Mouse (Mus musculus): Measurements from ENCODE around the gene Tinagl1.

Gene Tinagl1

GRCm38 (mm10) chr4:130175072-130175711 is at the start of gene Tinagl1:
TSS of gene Tinagl1 (minus strand) at chr4:130175122.
- DNase-seq (ENCODE audit: low spot score) = no peak

GRCm38 (mm10) chr4:130224071-130224470 is 49.1 kb upstream of the Tinagl1 start:
- DNase-seq (ENCODE audit: low spot score) = no peak

DNA sequence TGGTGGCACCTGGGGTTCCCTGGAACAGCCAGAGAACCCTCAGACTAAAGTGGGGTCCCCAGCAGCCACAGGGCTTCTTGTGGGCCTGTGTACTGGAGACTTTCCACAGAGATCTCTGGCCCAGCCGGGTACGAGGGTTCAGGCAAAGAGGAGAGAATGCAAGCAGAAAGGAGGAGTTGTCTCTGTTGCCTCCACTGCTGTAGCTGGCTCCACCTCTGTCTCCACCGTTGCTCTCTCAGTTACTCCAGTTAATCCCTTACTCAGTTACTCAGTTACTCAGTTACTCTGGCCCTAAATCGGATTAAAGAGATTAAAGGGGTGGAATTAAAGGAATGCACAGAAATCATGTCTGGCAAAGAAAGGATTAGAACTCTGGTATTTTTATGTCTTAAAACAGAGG is 47.3 kb upstream of the Tinagl1 start, which contains the start of gene Gm853:
Gene Gm853, minus strand, starts transcription at position 223 of the 400 bp plus-strand sequence.
- no peak for DNase-seq (ENCODE audit: low spot score)

DNA sequence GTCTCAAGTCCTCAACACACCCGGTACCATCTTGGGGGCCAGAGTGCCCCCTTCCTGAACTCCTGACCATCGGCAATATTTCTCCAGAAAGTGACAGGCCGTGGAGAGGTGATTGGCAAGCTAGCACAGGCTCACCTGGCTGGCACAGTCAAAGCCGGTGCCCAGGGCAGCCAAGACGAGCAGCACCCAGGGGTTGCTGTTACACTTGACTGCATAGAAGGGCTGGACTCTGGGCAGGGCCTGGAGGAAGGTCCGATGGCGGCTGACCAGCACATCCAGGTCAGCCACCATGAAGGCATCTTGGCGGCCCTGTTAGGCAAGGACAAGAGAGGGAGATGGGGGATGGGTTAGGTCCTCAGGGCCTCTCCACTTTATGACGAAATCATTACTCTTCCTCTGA is 45.3 kb upstream of the Tinagl1 start:
- no peak for DNase-seq (ENCODE audit: low spot score)

DNA sequence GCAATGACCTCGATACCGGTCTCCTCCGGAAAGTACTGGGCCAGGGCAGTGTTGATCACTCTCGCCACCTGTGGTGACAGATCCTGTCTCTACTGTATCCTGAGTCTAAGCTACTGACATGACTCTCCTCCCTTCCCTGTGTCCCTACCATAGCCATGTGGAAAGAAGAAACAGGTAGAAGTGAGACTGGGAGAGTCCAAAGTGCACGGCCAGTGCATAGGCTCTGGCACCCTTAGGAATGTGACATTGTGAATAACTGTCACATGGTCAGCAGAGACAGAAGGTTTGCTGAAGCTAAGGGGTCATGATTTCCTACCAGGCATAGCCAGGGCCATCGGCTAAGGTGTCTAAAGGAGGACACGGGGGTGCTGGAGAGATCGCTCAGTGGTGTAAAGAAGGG is 40.5 kb upstream of the Tinagl1 start:
- no peak for DNase-seq (ENCODE audit: low spot score)

GRCm38 (mm10) chr4:130213857-130214256 is 38.9 kb upstream of the Tinagl1 start:
- DNase-seq (ENCODE audit: low spot score) = no peak

DNA sequence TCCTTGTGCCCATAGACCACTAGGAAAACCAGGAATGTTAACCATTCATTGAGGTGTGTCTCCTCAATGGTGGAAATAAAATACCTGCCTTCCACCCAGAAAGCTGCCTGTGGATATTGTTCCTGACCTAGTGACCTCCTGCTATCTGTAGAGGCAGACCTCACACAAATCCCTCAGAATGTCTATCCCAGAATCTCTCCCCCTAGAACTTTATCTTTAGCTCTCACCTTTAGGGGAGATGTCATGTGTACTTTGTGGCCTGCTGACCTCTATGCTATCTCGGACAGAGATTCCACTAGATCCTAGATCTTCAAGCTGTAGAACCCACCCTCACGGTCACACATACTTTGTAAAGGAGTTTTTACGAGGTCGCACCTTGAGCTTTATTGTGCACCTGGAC is 38.3 kb upstream of the Tinagl1 start:
- DNase-seq (ENCODE audit: low spot score) = no peak

DNA sequence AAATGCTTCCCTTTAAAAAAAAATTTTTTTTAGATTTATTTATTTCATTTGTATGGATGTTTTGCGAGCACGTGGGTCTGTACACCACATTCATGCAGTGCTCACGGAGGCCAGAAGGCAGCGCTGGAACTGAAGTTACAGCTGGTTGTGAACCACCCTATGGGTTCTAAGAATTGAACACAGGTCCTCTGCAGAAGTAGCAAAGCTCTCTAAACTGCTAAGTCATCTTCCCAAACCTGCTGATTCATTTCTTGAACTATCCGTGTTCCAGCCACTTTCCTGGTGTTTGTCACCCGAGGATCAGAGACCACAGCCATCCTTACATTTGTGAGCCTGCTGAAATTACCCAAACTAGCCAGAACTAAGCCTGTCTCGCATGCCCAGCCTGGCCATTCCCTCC is 37.5 kb upstream of the Tinagl1 start:
- DNase-seq (ENCODE audit: low spot score) = no peak

GRCm38 (mm10) chr4:130211870-130212269 is 36.9 kb upstream of the Tinagl1 start:
- no peak for DNase-seq (ENCODE audit: low spot score)

GRCm38 (mm10) chr4:130198694-130199670 is 24.1 kb upstream of the Tinagl1 start:
- DNase-seq (ENCODE audit: low spot score) = peak; percentile 91

- DNase-seq (ENCODE audit: low spot score) = no peak
Measured at GRCm38 (mm10) chr4:130196542-130196941, 21.6 kb upstream of the Tinagl1 start.

DNA sequence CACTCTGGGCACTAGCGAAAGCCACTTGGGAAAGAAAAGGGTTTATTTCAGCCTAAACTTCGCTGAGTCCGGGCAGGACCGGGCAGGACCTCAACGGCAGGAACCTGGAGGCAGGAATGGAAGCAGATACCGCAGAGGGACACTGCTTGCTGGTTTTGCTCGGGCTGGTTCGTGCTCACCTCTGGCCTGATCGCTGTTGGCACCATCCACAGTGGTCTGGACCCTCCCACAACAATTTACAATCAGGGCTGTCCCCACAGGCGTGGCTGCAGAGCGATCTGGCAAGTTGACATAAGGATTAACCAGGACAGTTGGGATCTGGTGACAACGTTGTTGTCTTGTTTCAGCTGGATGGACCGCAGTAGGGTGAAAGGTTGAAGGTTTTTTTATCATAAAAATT is 21.0 kb upstream of the Tinagl1 start:
- DNase-seq (ENCODE audit: low spot score) = no peak

DNA sequence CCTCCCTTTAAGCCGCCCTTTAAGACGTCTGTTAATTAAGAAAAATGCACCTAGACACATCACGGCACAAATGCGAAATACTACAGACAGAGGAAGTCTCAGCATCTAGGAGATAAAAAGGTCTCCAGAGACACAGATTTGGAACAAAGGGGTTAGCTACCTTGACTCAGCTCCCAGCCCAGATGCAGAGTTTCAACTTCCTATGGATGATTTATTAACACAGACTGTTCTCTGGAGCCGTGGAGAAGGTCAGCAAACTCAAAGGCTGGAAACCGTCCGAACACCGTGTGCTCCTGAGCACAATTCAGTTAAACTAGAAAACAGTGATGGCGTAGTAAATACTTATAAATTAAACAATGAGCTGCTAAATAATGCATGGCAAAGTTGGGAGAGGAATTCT is 17.3 kb upstream of the Tinagl1 start:
- no peak for DNase-seq (ENCODE audit: low spot score)

DNA sequence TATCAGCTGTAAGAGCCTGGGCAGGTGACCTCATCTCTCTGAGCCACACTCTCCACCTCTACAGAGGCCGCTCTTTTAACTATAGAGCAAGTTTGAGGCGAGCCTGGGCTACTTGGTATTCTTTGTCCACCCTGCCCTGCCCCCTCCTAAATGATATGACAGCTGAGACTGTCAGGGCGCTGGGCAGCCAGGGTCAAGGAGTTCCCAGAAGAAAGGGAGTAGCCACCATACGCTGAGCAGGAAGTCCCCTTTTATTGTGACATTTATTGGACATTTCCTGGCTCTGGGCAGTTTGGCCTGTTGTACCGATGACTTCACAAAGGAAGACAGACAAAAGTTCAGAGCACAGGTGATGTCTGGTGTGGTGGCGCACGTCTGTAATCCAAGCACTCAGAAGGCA is 14.7 kb upstream of the Tinagl1 start:
- no peak for DNase-seq (ENCODE audit: low spot score)

GRCm38 (mm10) chr4:130188806-130189297 is 13.9 kb upstream of the Tinagl1 start:
- peak; percentile 86 for DNase-seq (ENCODE audit: low spot score)

DNA sequence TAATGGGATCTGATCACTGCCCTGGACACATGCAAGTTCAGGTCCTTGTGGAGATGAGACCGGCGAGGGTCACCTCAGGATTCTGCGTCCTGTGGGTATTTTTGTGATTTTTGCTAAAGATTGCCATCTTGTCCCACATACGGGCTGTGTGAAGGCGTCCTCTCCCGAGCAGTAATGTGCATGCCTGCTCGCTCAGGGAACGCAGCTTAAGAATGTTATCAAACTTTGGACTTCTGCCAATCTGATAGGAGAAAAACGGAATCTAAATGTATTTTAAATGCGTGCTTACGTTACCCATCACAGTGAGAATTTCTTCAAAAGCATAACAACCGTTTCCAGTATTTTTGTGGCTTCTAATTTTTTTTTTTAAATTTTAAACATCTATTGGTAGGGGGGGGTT is 12.0 kb upstream of the Tinagl1 start:
- DNase-seq (ENCODE audit: low spot score) = no peak

DNA sequence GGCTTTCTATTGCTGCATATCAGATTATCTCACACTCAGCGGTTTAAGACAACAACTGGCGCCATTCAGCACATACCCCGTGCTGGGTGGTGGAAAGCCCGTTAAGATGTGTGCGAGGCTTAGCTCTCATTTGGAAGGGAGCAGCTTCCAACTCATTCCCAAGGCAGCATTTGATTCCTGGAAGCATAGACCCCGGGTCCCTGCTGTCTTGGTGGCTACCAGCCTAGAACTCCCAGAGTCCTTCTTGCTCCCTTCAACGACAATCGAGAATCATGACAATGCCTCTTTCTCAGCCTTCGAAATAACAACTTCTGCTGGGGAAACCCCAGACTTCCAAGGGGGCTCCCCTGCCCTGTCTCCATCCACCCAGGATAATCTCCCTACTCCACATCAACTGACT is 11.5 kb upstream of the Tinagl1 start:
- no peak for DNase-seq (ENCODE audit: low spot score)

DNA sequence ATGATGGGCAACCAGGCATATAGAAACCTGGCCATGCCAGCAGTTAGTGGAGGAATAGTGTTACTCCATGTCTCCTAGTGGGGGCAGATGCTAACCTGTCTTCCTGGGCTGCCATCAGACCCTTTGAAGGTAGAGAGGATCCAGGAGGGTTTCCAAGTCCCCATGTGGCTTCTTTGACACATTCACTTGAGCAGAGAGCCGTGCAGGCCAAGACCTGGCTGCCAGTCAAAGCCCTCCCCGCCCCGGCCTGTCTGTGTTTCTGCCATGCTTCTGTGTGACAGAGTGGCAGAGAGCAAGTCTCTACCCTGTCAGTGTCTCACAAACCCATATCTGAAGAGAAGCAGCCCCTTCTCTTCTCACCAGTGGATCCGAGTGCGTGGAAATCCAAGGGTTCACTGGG is 9.0 kb upstream of the Tinagl1 start:
- no peak for DNase-seq (ENCODE audit: low spot score)

- no peak for DNase-seq (ENCODE audit: low spot score)
Measured at GRCm38 (mm10) chr4:130183023-130183422, 8.1 kb upstream of the Tinagl1 start.

DNA sequence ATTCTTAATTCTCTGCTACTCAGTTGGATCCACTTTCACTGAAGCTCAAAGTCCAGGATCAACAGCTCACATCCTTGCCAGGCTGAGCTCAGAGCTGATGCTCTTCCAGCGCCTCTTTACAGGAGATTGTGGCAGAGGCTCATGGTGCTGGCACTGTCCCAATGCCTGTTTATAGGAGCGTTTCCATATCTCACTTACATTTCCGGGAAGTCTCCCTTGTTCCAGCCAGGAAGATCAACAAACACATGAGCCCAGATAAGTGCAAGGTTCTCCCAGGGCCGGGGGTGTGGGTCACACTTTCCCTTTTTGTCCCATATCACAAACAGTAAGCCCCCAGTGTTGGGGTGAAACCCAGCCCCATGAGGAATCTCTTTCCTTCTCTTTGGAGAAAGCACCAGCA is 7.0 kb upstream of the Tinagl1 start:
- DNase-seq (ENCODE audit: low spot score) = no peak

GRCm38 (mm10) chr4:130180909-130181602 is 6.1 kb upstream of the Tinagl1 start:
- DNase-seq (ENCODE audit: low spot score) = no peak

DNA sequence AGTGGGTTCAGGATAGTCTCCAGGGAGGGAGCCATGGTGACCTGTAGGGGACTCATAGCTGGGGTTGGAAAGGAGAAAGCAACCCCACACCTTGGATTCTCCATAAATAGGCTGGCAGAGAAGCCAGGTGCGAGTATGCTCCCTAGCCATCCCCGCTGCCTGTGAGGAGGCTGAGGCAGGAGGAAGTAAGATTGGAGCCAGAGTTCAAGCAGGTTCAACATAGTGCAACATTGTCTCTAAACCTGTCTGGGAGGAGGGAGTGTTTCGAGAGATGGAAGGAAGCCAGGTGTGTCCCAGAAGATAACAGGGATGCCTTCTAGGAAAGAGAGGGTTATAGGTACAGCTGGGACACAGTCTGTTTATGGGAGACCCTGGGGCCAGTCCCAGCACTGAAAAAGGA is 5.0 kb upstream of the Tinagl1 start:
- DNase-seq (ENCODE audit: low spot score) = no peak

- DNase-seq (ENCODE audit: low spot score) = no peak
Measured at GRCm38 (mm10) chr4:130177536-130177935, 2.6 kb upstream of the Tinagl1 start.

Data from ovary, postnatal 14 days (tissue).